Mouse (Mus musculus) thymus, postnatal 0 days (tissue): ENCODE data around the gene Slc5a10. TPM values are rescaled to one million over a fixed set of nuclear protein-coding genes. Genes with fewer than 3 reads are reported as not detected.
A peak's percentile ranks its signal among the peaks of the same experiment; 100 is the strongest.

Source experiments
- DNase-seq: peaks from one replicate; pipeline ENCODE4 v3.0.0-alpha.2; 2015; ENCODE audit warnings: low spot score
- polyA plus RNA-seq: library from polyadenylated mRNA; unstranded; fragments of >200 nt; fragmentation: Nextera tagmentation; extraction: Ambion mirVana; gene quantifications from 2 replicates; pipeline ENCODE4 v1.2.1, GENCODE M21; 2015

Gene Slc5a10
- polyA plus RNA-seq = 0.10 and 0.32 TPM in 2 replicates

GRCm38 (mm10) chr11:61720636-61721035 lies at the start of gene Slc5a10:
Slc5a10 (minus strand) TSS chr11:61720826.
- DNase-seq = no peak

DNA sequence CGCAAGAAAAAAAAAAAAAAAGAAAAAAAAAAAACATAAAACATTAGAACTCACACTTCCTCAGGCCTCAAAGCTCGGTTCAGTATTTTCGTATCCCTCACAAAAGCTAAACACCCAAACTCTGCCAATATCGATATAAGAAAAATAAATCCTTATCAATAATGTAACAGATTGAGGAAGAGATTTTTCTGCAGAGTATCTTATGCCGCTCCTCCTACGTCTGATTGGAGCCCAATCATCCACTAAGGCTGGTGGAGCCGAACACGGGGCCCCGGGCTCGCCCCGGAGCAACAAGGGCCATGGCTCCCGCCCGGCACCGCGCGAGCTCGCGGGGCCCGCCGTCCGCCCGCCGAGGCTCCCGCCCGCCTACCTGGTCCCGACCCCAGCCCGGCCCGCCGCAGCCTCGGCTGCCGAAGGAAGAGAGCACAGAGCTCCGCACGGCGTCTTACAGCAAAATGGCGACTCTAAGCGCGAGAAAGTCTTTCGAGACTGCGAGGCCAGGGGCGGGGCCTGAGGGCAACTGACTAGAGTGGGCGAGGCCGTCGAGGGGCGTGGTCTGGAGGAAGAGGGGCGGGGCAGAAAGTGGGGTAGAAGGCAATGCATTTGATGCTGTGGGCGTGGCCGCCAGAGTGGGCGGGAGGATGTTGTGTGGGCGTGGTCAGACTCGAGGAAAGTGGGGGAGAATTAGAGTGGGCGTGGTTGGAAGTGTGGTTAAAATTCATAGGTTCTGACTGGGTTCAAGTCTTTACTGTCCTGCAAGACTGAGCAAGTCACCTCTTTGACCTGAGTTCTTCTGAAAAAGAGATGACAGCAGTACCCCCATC lies 41.2 kb upstream of the Slc5a10 start, which contains the start of gene Prpsap2:
Gene Prpsap2, minus strand, starts transcription at position 505 of the 824 bp plus-strand sequence.
- DNase-seq = peak; percentile 99

GRCm38 (mm10) chr11:61760518-61760917 lies 39.9 kb upstream of the Slc5a10 start:
- DNase-seq = peak; percentile 55

- DNase-seq = no peak
Measured at GRCm38 (mm10) chr11:61757151-61757550, 36.5 kb upstream of the Slc5a10 start.

DNA sequence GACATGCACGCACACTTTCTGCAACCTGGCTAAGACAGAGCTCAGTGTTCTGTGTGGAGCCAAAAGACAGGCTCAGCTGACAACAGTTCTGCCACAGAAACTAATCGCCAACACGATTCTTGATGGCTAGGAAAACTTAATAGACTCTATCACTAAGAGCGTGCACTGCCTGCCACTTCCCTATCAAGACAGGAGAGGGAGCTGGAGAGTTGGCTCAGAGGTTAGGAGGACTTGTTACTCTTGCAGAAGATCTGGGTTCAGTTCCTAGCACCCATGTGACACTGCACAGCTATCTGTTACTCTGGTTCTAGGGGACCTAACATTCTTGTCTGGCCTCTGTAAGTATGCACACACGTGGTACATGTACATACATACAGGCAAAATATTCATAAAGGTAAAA lies 31.0 kb upstream of the Slc5a10 start:
- DNase-seq = peak; percentile 41

DNA sequence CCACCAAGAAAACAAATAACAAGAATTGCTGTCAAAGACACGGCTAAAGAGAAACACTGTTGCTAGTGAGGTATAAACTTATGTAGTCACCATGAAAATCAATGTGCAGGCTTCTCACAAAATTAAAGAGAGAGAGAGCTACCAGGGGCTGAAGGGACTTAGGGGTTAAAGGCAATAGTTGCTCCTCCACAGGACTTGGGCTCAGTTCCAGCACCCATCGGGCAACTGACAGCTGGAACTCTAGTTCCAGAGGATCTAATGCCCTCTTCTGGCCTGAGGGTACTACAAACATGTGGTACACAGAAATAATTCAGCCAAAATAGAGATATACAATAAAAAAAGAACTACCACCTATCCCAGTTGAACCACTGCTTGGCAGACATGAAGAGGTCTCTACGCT lies 26.5 kb upstream of the Slc5a10 start:
- DNase-seq = no peak

DNA sequence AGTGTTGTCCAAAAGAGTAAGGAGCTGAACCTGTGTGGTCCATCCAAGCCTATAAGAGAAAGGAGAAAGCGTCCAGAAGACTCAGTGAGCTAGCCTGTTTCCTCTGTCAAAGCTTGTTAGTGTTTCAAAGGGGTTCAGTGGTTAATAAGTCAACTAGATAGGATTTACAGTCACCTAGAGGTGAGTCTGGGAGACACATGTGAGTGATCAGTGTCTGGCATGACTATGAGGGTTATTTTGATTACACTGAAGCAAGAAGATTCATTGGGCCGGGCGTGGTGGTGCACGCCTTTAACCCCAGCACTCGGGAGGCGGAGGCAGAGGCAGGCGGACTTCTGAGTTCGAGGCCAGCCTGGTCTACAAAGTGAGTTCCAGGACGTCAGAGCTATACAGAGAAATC lies 25.2 kb upstream of the Slc5a10 start:
- DNase-seq = no peak

DNA sequence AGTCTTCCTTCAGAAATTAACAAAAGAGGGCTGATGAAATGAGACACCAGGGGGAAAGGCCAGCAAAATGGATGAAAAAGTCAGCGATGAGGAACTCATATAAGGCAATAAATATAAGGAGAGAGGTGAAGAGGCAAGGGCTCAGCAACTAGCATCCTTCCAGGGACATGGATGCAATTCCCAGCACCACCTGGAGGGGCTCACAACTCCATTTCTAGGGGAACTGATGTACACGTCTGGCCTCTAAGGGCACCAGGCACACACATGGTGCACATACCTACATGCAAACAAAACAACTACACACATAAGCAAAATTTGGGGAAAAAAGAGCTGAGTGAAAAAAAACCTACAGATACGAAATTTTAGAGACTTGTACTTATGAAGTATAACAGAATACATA lies 23.8 kb upstream of the Slc5a10 start:
- no peak for DNase-seq

DNA sequence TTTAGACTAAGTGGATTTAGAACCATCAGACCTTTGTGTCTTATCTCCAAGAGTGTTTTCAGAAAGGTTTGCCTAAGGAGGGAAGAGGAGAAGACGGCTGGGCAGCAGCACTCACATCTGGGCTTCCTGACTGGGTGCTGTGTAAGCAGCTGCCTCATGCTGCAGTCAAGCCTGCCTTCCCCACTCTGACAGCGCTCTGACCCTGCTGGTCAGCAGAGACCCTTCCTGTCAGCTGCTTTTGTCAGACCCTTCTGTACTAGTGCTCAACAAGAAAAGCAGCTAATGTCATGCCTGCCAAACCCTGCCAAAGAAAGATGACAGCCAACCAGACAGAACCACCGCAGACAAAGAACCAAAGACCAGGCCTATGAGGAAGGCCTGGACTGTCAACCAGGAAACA lies 23.1 kb upstream of the Slc5a10 start:
- no peak for DNase-seq

GRCm38 (mm10) chr11:61740500-61740899 lies 19.9 kb upstream of the Slc5a10 start:
- DNase-seq = no peak

GRCm38 (mm10) chr11:61737290-61737689 lies 16.7 kb upstream of the Slc5a10 start:
- no peak for DNase-seq

GRCm38 (mm10) chr11:61732672-61733071 lies 12.0 kb upstream of the Slc5a10 start:
- no peak for DNase-seq

GRCm38 (mm10) chr11:61728037-61728436 lies 7.4 kb upstream of the Slc5a10 start:
- DNase-seq = no peak

GRCm38 (mm10) chr11:61722077-61722476 lies 1.5 kb upstream of the Slc5a10 start:
- DNase-seq = no peak

DNA sequence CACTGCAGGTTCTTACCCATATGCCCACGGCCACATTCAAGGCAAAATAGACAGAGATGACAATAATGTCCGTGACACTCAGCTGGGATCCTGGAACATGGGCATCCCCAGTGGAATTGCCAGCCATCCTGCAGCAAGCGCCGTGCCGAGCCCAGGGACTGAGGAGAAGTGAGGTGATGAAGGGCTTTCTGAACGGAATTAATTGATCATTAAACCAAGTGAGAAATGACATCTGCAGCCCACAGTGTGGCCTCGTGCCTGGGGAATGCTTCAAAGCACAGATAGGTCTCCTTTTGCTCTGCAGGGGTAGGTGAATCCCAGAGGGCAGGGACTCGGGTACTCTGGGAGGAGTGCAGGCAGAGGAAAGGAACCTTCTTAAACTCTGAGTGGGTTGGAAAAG lies 800 bp downstream of the Slc5a10 start:
- no peak for DNase-seq

GRCm38 (mm10) chr11:61719387-61719786 lies 1.2 kb downstream of the Slc5a10 start:
- no peak for DNase-seq

DNA sequence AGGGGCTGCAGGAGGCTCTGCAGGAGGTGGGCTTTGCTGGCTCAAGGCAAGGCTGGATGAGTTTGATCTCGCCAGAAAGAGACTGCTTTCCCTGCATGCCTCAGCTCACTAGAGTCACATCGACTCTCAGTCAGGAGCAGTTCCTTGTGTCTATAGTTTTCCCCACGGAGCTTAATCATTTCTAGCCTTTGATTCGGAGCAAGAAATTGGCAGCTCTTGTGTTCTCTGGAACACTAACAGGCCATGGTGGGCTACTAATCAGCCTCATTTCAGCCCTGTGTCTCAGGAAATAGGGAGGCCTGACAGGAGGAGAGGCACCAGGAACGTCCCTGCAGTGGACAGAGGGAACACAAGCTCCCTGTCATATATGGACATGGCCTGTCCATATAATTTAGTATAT lies 2.6 kb downstream of the Slc5a10 start:
- DNase-seq = no peak

DNA sequence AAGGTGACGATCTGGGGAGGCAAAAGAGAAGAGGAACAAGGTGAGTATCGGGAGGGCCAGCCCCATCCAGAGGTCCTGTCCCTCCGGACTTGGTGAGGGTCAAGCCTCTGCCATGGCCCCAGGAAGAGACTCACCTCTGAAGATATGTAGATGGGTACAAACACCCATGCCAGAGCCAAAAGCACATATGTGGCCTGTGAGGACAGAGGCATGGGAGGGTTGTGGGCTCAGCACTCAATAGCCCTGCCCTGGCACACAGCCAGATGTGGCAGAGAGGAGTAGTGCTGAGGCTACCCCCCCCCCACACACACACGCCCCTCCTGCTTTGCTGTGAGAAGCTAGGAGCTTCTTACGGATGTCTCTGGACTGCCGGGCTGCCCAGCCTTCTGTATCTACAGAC lies 5.5 kb downstream of the Slc5a10 start:
- no peak for DNase-seq

- DNase-seq = peak; percentile 85
Measured at GRCm38 (mm10) chr11:61714346-61715117, 6.1 kb downstream of the Slc5a10 start.

DNA sequence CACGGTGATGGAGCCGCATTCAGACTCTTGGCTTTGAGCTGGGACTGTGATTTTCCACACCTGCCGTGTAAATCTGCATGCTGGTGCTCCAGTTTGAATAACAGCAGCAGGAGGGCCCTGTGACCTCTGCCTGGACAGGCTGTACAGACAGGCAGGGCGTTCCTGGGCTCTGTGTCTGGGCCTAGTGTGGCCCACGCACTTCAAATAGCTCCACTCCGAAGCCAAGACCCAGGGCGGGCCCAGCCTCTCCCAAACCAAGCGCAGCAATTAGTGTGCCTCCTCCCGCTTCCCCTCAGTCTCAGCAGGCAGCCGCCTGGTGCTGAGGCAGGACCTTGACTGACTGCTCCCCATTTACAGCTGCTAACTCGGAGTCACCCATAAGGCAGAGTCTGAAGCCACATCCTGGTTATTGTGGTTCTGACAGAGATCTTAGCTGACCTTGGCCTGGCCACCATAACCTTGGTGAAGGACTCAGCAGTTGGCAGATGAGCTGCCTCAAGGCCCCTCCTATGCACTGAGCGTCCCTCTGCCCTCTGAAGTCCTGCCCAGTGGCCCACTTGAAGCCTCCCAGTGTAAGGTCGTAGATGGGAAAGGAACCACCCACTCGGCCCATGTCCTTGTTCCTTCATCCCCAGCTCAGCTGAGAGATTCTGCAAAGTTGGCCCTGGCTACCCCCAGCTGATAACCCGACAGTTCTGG lies 7.3 kb downstream of the Slc5a10 start:
- no peak for DNase-seq

DNA sequence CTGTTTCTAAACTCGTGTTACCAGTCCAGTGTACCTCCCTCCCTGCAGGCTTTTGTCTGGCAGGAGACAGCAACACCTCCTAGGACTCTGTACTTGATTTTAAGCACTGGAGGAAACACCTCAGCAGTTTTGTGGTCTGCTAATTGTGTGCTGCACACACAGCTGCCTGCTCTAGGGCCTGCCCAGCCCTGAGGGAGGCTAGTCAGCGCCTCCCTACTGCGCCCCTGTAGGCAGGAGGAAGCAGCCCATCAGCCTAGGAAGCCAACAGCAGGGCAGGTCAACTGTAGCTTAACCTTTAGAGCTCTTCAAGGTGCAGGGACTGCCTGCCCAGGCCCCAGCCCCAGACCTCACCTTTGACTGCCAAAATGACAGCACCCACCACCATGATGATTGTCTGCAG lies 11.7 kb downstream of the Slc5a10 start:
- DNase-seq = peak; percentile 49

DNA sequence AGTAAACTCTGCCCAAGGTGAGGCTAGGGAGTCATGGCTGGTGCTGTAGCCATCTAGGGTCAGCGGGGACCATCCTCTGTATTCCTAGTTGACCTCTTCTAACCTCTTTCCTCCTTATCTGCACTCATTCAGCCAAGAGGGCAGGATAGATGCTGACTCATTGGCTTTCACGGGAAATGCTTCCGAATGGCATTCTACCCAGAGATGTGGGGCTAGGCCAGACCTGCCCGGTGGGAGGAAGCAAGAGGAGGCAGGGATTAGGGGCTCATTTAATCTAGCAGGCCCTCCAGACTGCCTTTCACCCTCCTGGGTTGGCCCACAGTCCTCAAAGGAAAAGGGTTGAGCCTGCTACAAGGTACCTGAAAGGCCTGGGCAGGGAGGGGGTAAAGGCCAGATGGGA lies 14.4 kb downstream of the Slc5a10 start:
- no peak for DNase-seq
